Comparison of ENCODE assay signal across 10 mouse cellular contexts in the genomic region with DNA sequence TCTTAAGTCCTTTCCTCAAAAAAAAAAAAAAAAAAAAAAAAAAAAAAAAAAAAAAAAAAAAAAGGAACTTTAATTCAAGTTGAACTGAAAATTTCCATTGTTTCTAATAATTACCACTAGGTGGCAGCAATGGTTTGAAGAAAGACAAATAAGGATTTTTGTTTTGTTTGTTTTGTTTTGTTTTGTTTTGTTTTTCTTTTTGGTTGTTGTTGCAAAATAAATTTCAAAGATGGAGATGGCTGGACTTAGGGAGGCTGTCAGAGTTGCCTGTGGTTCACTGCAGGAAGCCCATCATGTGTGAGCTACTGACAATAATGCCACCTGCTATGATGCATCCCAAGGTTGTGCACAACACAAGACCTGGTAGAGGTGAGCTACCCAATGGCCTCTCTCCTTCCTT.
DNase-seq lines count a peak whose midpoint lies in the region; ATAC-seq and TF ChIP-seq lines count a peak whose summit lies in the region.
"Had no signal": no experiment of that assay in that cellular context is flagged by ENCODE, and none has a peak within 500 bp of the region (broad histone marks: within the 10 kb centered on the region; RNA-seq: fewer than 3 reads in every experiment).

No protein-coding gene starts in this region.

- H3K9me3 ChIP-seq in hindbrain, postnatal 0 days (ENCODE audit: low read length), result no peaks in the 10 kb centered on the region
- H3K9me3 ChIP-seq in hindbrain, embryonic 13.5 days, result no peaks in the 10 kb centered on the region
- H3K9me3 ChIP-seq: embryonic facial prominence, embryonic 15.5 days had no signal

- TF ChIP-seq CTCF in hindbrain, postnatal 0 days (IDR thresholded peaks at IDR 0.05; ENCODE audit: low read depth), result peak; percentile 53
- peak; percentile 42 for TF ChIP-seq CTCF in bone marrow macrophage, adult 2 months (IDR thresholded peaks at IDR 0.05; ENCODE audit: low read depth, low read length)

- H3K27me3 ChIP-seq in hindbrain, postnatal 0 days (ENCODE audit: insufficient read depth, low read length), result no peaks in the 10 kb centered on the region
- H3K27me3 ChIP-seq in hindbrain, embryonic 13.5 days, result peaks cover 3% of the 10 kb centered on the region; the same call in 1 of the 2 replicates
- H3K27me3 ChIP-seq: embryonic facial prominence, embryonic 15.5 days had no signal

- no peak overlapping the region for H3K27ac ChIP-seq in hindbrain, postnatal 0 days
- H3K27ac ChIP-seq in hindbrain, embryonic 13.5 days, result no peak overlapping the region
- no peak overlapping the region for H3K27ac ChIP-seq in bone marrow macrophage, adult 2 months (ENCODE audit: insufficient read depth, low read depth, low read length)
- H3K27ac ChIP-seq: embryonic facial prominence, embryonic 15.5 days had no signal

- H3K4me1 ChIP-seq in hindbrain, postnatal 0 days (ENCODE audit: insufficient read depth, low read length), result peaks cover 5% of the 10 kb centered on the region; the same call in 1 of the 2 replicates
- peaks cover 21% of the 10 kb centered on the region for H3K4me1 ChIP-seq in hindbrain, embryonic 13.5 days (replicated peaks)
- no peaks in the 10 kb centered on the region for H3K4me1 ChIP-seq in bone marrow macrophage, adult 2 months (ENCODE audit: control insufficient read depth, insufficient read depth, low read length)

- no peak overlapping the region for H3K9ac ChIP-seq in hindbrain, postnatal 0 days (replicated peaks; ENCODE audit: low read length)
- no peak overlapping the region for H3K9ac ChIP-seq in hindbrain, embryonic 13.5 days
- H3K9ac ChIP-seq: embryonic facial prominence, embryonic 15.5 days had no signal

- no peak for ATAC-seq in hindbrain, postnatal 0 days
- no peak for ATAC-seq in hindbrain, embryonic 13.5 days (ENCODE audit: low FRiP score)
- ATAC-seq: activated CD4-positive, CD25-positive, alpha-beta regulatory T cell, adult 4 months had no signal

- no peaks in the 10 kb centered on the region for H3K36me3 ChIP-seq in hindbrain, postnatal 0 days (ENCODE audit: insufficient read depth, low read length)
- no peaks in the 10 kb centered on the region for H3K36me3 ChIP-seq in hindbrain, embryonic 13.5 days
- H3K36me3 ChIP-seq: embryonic facial prominence, embryonic 15.5 days had no signal

- H3K4me3 ChIP-seq in hindbrain, postnatal 0 days (ENCODE audit: low read length), result no peak overlapping the region
- no peak overlapping the region for H3K4me3 ChIP-seq in hindbrain, embryonic 13.5 days
- no peak overlapping the region for H3K4me3 ChIP-seq in bone marrow macrophage, adult 2 months (ENCODE audit: insufficient read depth, low read length)
- H3K4me3 ChIP-seq: embryonic facial prominence, embryonic 15.5 days had no signal

- DNase-seq in embryo, embryonic 10 days (ENCODE audit: low spot score), result peak; percentile 38
- DNase-seq in embryo, embryonic 11 days, result no peak
- DNase-seq in hindbrain, postnatal 0 days (ENCODE audit: low spot score), result peak; percentile 69
- peak; percentile 59 for DNase-seq in 3T3-L1 (ENCODE audit: low read depth, low spot score)
- DNase-seq in ovary, adult 18-20 months (ENCODE audit: low spot score), result no peak
- no peak for DNase-seq in urinary bladder, postnatal 36 days (ENCODE audit: low spot score in 2 of 2)

- no peak for TF ChIP-seq POLR2A in bone marrow macrophage, adult 2 months (IDR thresholded peaks at IDR 0.05; ENCODE audit: borderline replicate concordance, low read depth, low read length)

- no peak overlapping the region for H3K4me2 ChIP-seq in hindbrain, postnatal 0 days (ENCODE audit: low read depth, low read length)
- no peak overlapping the region for H3K4me2 ChIP-seq in hindbrain, embryonic 13.5 days
- H3K4me2 ChIP-seq: embryonic facial prominence, embryonic 15.5 days had no signal

Comparison
In these comparisons a context has a peak if more than half of its experiments do, and no peak if none do; other contexts are left out.
1. DNase-seq: peak in embryo, embryonic 10 days (single experiment), hindbrain, postnatal 0 days (single experiment) and 3T3-L1 (single experiment); none in embryo, embryonic 11 days (single experiment), ovary, adult 18-20 months (single experiment) and urinary bladder, postnatal 36 days (0 of 2).